Mouse (Mus musculus): Measurements from ENCODE around the gene Il2ra.

GRCm38 (mm10) chr2:11732978-11733377 lies 90.4 kb downstream of the Il2ra start:
- no peak for TF ChIP-seq GATA1 (IDR thresholded peaks at IDR 0.05; ENCODE audit: low read length)
- no peak for TF ChIP-seq TAL1 (IDR thresholded peaks at IDR 0.05; ENCODE audit: low read length)
